Mouse (Mus musculus) heart, embryonic 14.5 days (tissue): ENCODE measurements at regions not wholly inside any gene's neighbourhood (a gene's known extent, or its start where the extent isn't known, plus 50 kb on each side); places are given as distances from the start of the nearest gene placed in this dataset.

ENCODE experiments used
- ATAC-seq: fragments of 200-750 bp; cut with Nextera tagmentation; 2 replicates; pipeline ENCODE4 v1.8.0; 2017; ENCODE audit warnings: low read depth, moderate TSS enrichment; ENCODE audit not compliant: insufficient number of reproducible peaks, insufficient read depth, low FRiP score
- H3K27ac ChIP-seq, 2 experiments: fragments of 200-500 bp in 1 of 2; fragments of 300-500 bp in 1 of 2; sonication (generic) in 1 of 2; replicated peaks in 1 of 2; 2 replicates each; pipeline ENCODE4 v1.5.1; 2012 to 2014; ENCODE audit warnings: low read depth in 2 of 2, low read length in 2 of 2, control low read depth in 1 of 2, mild to moderate bottlenecking in 1 of 2, mixed read lengths in 1 of 2; ENCODE audit not compliant: control insufficient read depth in 1 of 2, insufficient read depth in 1 of 2
- H3K27me3 ChIP-seq: fragments of 300-500 bp; sonication (generic); 2 replicates; pipeline ENCODE4 v1.6.1; 2014; ENCODE audit warnings: mild to moderate bottlenecking, low read length, control low read depth; ENCODE audit not compliant: control insufficient read depth, insufficient read depth
- H3K36me3 ChIP-seq: fragments of 300-500 bp; sonication (generic); 2 replicates; pipeline ENCODE4 v1.6.1; 2014; ENCODE audit warnings: mild to moderate bottlenecking, control low read depth, low read length, mixed read lengths; ENCODE audit not compliant: control insufficient read depth, insufficient read depth
- H3K4me1 ChIP-seq, 2 experiments: fragments of 200-500 bp in 1 of 2; fragments of 300-500 bp in 1 of 2; sonication (generic) in 1 of 2; 2 replicates each; pipeline ENCODE4 v1.6.1; 2012 to 2014; ENCODE audit warnings: low read length in 2 of 2, control low read depth in 1 of 2, mixed read lengths in 1 of 2; ENCODE audit not compliant: control insufficient read depth in 2 of 2, insufficient read depth in 2 of 2
- H3K4me2 ChIP-seq: fragments of 300-500 bp; sonication (generic); 2 replicates; pipeline ENCODE4 v1.6.1; 2014; ENCODE audit warnings: mild to moderate bottlenecking, low read length
- H3K4me3 ChIP-seq, 2 experiments: fragments of 200-500 bp in 1 of 2; fragments of 300-500 bp in 1 of 2; sonication (generic) in 1 of 2; 2 replicates each; pipeline ENCODE4 v1.5.1; 2012 to 2014; ENCODE audit warnings: low read length in 2 of 2, mild to moderate bottlenecking in 2 of 2, control low read depth in 1 of 2, low read depth in 1 of 2, moderate library complexity in 1 of 2; ENCODE audit not compliant: control insufficient read depth in 1 of 2, insufficient read depth in 1 of 2
- H3K9ac ChIP-seq: fragments of 300-500 bp; sonication (generic); 2 replicates; pipeline ENCODE4 v1.6.1; 2014; ENCODE audit warnings: mild to moderate bottlenecking, low read length
- H3K9me3 ChIP-seq: fragments of 300-500 bp; sonication (generic); 2 replicates; pipeline ENCODE4 v1.6.1; 2016; ENCODE audit warnings: low read length, control low read depth; ENCODE audit not compliant: control insufficient read depth
- WGBS: fragments of 180-500 bp; shearing (Covaris S2); extraction: QIAGEN DNeasy Blood & Tissue Kit; methylation state at CpG from one replicate; pipeline ENCODE4 v1.1.7; 2014; 5-methylcytosine and 5-hydroxymethylcytosine counted together

- 42% methylated on average over 10 of the region's 10 CpGs for WGBS
- Histone ChIP-seq H3K4me1 (peaks cover 8 to 10% of the 10 kb centered on the region in 2 experiments), H3K9me3 (no peaks in the 10 kb centered on the region), H3K9ac (peak overlapping the region; percentile 21; the same call in 1 of the 2 replicates), H3K36me3 (no peaks in the 10 kb centered on the region), H3K4me3 (no peak overlapping the region), H3K27me3 (no peaks in the 10 kb centered on the region), H3K27ac (0 out of 4 replicates have a peak overlapping the region, but pooled peaks of 1 of the 2 experiments have one; percentile 42), H3K4me2 (0 out of 2 replicates have a peak overlapping the region, but pooled peaks have one; percentile 6)
- no peak for ATAC-seq
These were observed 409.4 kb downstream of the Wdr11 start for GRCm38 (mm10) chr7:130001064-130001463.

GRCm38 (mm10) chr7:130002002-130002401 is 410.3 kb downstream of the Wdr11 start:
- peaks cover 8 to 10% of the 10 kb centered on the region in 2 experiments for H3K4me1 ChIP-seq
- H3K27me3 ChIP-seq = no peaks in the 10 kb centered on the region
- no peak for ATAC-seq
- no peak overlapping the region for H3K4me2 ChIP-seq
- H3K4me3 ChIP-seq = no peak overlapping the region
- no peaks in the 10 kb centered on the region for H3K36me3 ChIP-seq
- WGBS = 82% methylated on average over 12 of the region's 12 CpGs
- no peak overlapping the region for H3K27ac ChIP-seq
- H3K9ac ChIP-seq = no peak overlapping the region
- no peaks in the 10 kb centered on the region for H3K9me3 ChIP-seq

- no peak for ATAC-seq
- Histone ChIP-seq H3K9me3 (no peaks in the 10 kb centered on the region), H3K4me2 (no peak overlapping the region), H3K9ac (no peak overlapping the region), H3K4me1 (peaks cover 8 to 10% of the 10 kb centered on the region in 2 experiments), H3K27ac (no peak overlapping the region; a peak in 1 of 4 replicates), H3K36me3 (no peaks in the 10 kb centered on the region), H3K27me3 (no peaks in the 10 kb centered on the region), H3K4me3 (no peak overlapping the region)
- WGBS = 52% methylated on average over 10 of the region's 10 CpGs
These were observed 413.7 kb downstream of the Wdr11 start for GRCm38 (mm10) chr7:130005406-130005805.

- no peak for ATAC-seq
- H3K4me1 ChIP-seq = peaks cover 4 to 6% of the 10 kb centered on the region in 2 experiments; a peak in 3 of 4 replicates
- WGBS = 40% methylated on average over 6 of the region's 6 CpGs
- H3K4me2 ChIP-seq = no peak overlapping the region
- no peaks in the 10 kb centered on the region for H3K9me3 ChIP-seq
- H3K36me3 ChIP-seq = no peaks in the 10 kb centered on the region
- no peak overlapping the region for H3K27ac ChIP-seq
- H3K27me3 ChIP-seq = no peaks in the 10 kb centered on the region
- H3K4me3 ChIP-seq = no peak overlapping the region
- no peak overlapping the region for H3K9ac ChIP-seq
These were observed 416.4 kb downstream of the Wdr11 start for GRCm38 (mm10) chr7:130007993-130008583.

GRCm38 (mm10) chr7:130008591-130009418 is 417.1 kb downstream of the Wdr11 start:
- no peak overlapping the region for H3K4me3 ChIP-seq
- H3K9me3 ChIP-seq = no peaks in the 10 kb centered on the region
- H3K4me2 ChIP-seq = no peak overlapping the region
- WGBS = 59% methylated on average over 12 of the region's 12 CpGs
- no peak overlapping the region for H3K27ac ChIP-seq
- ATAC-seq = no peak
- H3K27me3 ChIP-seq = no peaks in the 10 kb centered on the region
- no peak overlapping the region for H3K9ac ChIP-seq
- H3K36me3 ChIP-seq = no peaks in the 10 kb centered on the region
- H3K4me1 ChIP-seq = peaks cover 4 to 6% of the 10 kb centered on the region in 2 experiments; a peak in 3 of 4 replicates

- 56% methylated on average over 8 of the region's 8 CpGs for WGBS
- Histone ChIP-seq H3K9me3 (no peaks in the 10 kb centered on the region), H3K27me3 (no peaks in the 10 kb centered on the region), H3K9ac (no peak overlapping the region), H3K36me3 (no peaks in the 10 kb centered on the region), H3K4me3 (no peak overlapping the region), H3K4me1 (peaks cover 17 to 18% of the 10 kb centered on the region in 2 experiments; a peak in 3 of 4 replicates), H3K4me2 (peak overlapping the region; percentile 49), H3K27ac (no peak overlapping the region)
- ATAC-seq = no peak
These were observed 420.4 kb downstream of the Wdr11 start for GRCm38 (mm10) chr7:130012067-130012466.

- Histone ChIP-seq H3K9ac (no peak overlapping the region), H3K4me1 (peaks cover 17 to 18% of the 10 kb centered on the region in 2 experiments; a peak in 3 of 4 replicates), H3K36me3 (no peaks in the 10 kb centered on the region), H3K4me3 (no peak overlapping the region), H3K27ac (no peak overlapping the region), H3K4me2 (no peak overlapping the region), H3K27me3 (no peaks in the 10 kb centered on the region), H3K9me3 (no peaks in the 10 kb centered on the region)
- no peak for ATAC-seq
- WGBS = 90% methylated on average over 6 of the region's 6 CpGs
These were observed 421.4 kb downstream of the Wdr11 start for GRCm38 (mm10) chr7:130013109-130013508.
